Mouse (Mus musculus) bone marrow, adult 2 months (tissue): ENCODE data around the gene Gbf1.

ENCODE experiments used
- CTCF ChIP-seq: fragments of 200-500 bp; IDR thresholded peaks from 2 replicates; pipeline ENCODE4 v1.5.1; 2011; ENCODE audit warnings: low read length, control low read depth; ENCODE audit not compliant: control insufficient read depth, insufficient read depth
- POLR2A ChIP-seq: fragments of 200-500 bp; IDR thresholded peaks from 2 replicates; pipeline ENCODE4 v1.6.1; 2011; ENCODE audit warnings: low read depth, mild to moderate bottlenecking, control low read depth, low read length, borderline replicate concordance; ENCODE audit not compliant: control insufficient read depth

- TF ChIP-seq POLR2A (no peak), CTCF (no peak)
Measured at GRCm38 (mm10) chr19:46307781-46308180, 155.5 kb downstream of the Gbf1 start.
